Mouse (Mus musculus) liver, adult (tissue): ENCODE results near the gene Nup133.

Experiments used
- GATA4 ChIP-seq: IDR thresholded peaks from 2 replicates; pipeline ENCODE4 v1.6.1; 2014; ENCODE audit warnings: mild to moderate bottlenecking, low read length; ENCODE audit not compliant: insufficient replicate concordance

Gene Nup133

GRCm38 (mm10) chr8:123849352-123849751 is 99.7 kb downstream of the Nup133 start:
- TF ChIP-seq GATA4 = no peak

- TF ChIP-seq GATA4 = no peak
Observed at GRCm38 (mm10) chr8:123847546-123847945, 101.5 kb downstream of the Nup133 start.
